Mouse (Mus musculus): ENCODE results near the gene Tmem233.

Tmem233 gene

GRCm38 (mm10) chr5:116007723-116008122 lies 75.3 kb downstream of the Tmem233 start:
- DNase-seq (ENCODE audit: extremely low read depth, insufficient read length, low spot score), result no peak

- no peak for DNase-seq (ENCODE audit: extremely low read depth, insufficient read length, low spot score)
These were observed 76.5 kb downstream of the Tmem233 start for GRCm38 (mm10) chr5:116006324-116007099.

- no peak for DNase-seq (ENCODE audit: extremely low read depth, insufficient read length, low spot score)
These were observed 78.8 kb downstream of the Tmem233 start for GRCm38 (mm10) chr5:116004271-116004670.

- DNase-seq (ENCODE audit: extremely low read depth, insufficient read length, low spot score), result no peak
These were observed 79.2 kb downstream of the Tmem233 start for GRCm38 (mm10) chr5:116003825-116004224.

GRCm38 (mm10) chr5:116003154-116003553 lies 79.9 kb downstream of the Tmem233 start:
- no peak for DNase-seq (ENCODE audit: extremely low read depth, insufficient read length, low spot score)

- DNase-seq (ENCODE audit: extremely low read depth, insufficient read length, low spot score), result no peak
These were observed 85.7 kb downstream of the Tmem233 start for GRCm38 (mm10) chr5:115997376-115997775.

- no peak for DNase-seq (ENCODE audit: extremely low read depth, insufficient read length, low spot score)
These were observed 88.9 kb downstream of the Tmem233 start for GRCm38 (mm10) chr5:115994101-115994500.

GRCm38 (mm10) chr5:115991717-115992116 lies 91.3 kb downstream of the Tmem233 start:
- no peak for DNase-seq (ENCODE audit: extremely low read depth, insufficient read length, low spot score)

Measured in 3134 (cell line).